Mouse (Mus musculus) right cerebral cortex, adult 18-20 months (tissue): Measurements from ENCODE around the gene Sbno2.

Source experiments
- DNase-seq: peaks from one replicate; pipeline ENCODE4 v3.0.0; 2022; ENCODE audit warnings: mixed read lengths

Sbno2 gene

DNA sequence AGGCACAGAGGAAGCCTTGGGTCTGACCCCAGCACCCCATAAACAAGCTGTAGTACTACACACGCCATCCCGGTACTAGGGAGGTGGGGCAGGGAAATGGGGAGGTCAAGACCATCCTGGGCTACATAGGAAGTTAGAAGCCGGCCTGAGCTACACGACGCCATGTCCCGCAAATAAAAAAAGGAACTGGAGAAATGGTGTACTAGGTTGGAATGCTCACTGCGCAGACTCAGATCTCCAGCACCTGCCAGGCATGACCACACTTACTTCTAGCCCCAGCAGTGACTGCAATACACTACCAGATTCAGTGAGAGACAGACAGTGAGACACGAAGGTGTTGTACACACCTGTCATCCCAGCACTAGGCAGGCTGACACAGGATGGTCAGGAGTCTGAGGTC lies 17.9 kb downstream of the Sbno2 start:
- DNase-seq = no peak

DNA sequence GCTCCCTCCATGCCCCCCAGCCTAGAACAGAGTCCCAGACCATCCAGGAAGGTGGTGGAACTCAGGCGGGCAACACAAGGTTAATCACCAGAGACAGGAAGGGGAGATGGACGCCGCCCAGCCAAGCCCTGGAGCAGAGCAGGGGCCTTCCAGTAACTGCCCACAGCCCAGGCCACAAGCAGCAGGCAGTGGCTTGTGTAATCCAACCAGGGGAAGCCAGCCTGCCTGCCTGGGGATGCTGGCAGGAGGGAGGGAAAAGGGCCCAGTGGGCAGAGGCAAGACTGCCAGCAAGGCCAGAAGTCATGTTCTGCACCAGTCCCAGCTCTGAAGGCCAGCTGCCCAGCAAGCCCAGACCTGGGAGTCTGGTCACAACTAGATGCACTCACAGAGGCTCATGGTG lies 18.5 kb downstream of the Sbno2 start:
- DNase-seq = no peak

DNA sequence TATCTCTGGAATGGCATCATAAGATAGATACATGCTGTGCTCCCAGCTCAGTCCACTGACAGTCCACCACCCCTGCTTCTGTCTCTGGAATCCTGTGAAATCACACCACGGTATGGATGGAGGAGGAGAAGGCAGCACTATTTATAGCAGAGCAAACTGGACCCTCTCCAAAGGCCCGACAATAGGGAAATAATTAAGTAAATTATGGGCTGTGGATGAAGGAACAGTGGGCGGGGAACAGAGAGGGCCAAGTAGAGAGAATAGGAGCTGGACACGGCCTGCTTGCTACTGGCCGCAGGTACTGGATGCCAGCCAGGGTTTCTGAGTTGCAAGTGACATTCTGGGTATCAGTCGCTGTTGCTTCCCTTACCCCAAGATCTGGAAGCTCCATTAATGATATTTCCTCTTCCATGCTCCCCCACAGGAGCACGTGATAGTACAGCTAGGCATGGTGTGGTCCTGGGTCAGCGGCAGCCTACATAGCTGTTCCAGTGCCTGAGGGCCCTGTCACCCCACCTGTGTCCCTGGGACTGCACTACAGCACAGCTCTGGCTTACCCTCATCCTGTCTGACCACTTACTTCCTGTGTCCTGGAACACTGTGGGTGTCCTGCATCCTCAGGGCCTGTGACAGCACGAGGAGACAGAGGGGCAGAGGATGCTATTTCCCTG lies 20.4 kb downstream of the Sbno2 start:
- DNase-seq = peak; percentile 31

- DNase-seq = no peak
Measured at GRCm38 (mm10) chr10:80081075-80081474, 24.3 kb downstream of the Sbno2 start.

- DNase-seq = no peak
Measured at GRCm38 (mm10) chr10:80080396-80081070, 24.8 kb downstream of the Sbno2 start.

DNA sequence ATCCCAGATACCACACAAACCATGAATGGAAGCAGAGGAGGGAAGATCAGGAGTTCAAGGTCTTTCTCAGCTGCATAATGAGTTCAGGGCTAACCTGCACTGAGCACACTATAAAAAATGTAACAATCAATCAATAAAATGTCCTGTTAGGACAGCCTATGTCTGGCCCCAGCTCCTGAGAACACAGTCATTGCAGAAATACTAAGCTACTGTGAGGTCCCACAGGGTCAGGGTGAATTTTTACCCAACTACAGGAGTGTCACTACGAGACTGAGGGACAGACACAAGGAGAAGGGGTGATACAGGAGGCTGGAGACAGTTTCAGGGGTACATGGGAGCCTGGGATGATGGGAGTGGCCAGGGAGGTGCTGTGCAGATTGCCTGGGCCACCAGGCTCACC lies 27.0 kb downstream of the Sbno2 start:
- no peak for DNase-seq

- DNase-seq = no peak
Measured at GRCm38 (mm10) chr10:80077312-80077711, 28.1 kb downstream of the Sbno2 start.

- no peak for DNase-seq
Measured at GRCm38 (mm10) chr10:80076386-80076785, 29.0 kb downstream of the Sbno2 start.

DNA sequence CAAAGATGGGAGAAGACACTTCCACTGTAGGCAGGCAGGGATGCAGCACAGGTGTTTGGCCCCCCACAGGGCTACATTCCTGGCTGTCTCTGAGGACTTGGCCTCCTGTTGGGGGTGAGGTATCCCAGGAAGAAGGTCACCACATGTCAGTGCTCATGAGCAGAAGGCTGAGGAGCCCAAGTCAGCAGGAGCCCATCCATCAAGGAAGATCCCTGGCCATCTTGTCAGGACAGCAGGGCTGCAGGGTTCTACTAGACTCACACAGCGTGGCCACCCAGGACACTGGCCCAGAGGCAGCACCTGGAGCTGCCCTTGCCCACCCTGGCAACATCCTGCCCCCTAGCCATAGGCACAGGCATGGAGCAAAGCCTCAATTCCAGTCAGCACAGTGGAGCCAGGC lies 29.4 kb downstream of the Sbno2 start:
- no peak for DNase-seq

- DNase-seq = peak; percentile 67
Measured at GRCm38 (mm10) chr10:80074813-80075601, 30.4 kb downstream of the Sbno2 start.

GRCm38 (mm10) chr10:80072623-80073489 lies 32.5 kb downstream of the Sbno2 start:
- no peak for DNase-seq

DNA sequence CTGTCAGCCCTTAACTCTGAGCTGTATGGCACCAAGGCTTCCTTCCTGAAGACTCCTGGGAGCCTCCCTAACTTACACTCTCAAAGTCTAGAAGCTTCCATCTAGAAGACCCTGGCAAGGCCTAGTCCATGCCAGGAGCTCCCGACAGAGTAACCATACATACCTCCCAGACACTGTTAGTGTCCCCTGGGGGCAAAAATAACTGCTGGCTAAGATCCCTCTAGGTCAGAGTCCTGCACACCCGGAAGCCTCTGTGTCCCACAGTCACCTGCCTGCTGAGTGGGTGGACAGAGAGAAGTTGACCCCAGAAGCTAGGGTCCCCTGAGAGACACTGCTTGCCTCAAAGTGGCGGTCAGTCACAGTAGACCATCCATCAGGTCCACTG lies 33.9 kb downstream of the Sbno2 start:
- no peak for DNase-seq

DNA sequence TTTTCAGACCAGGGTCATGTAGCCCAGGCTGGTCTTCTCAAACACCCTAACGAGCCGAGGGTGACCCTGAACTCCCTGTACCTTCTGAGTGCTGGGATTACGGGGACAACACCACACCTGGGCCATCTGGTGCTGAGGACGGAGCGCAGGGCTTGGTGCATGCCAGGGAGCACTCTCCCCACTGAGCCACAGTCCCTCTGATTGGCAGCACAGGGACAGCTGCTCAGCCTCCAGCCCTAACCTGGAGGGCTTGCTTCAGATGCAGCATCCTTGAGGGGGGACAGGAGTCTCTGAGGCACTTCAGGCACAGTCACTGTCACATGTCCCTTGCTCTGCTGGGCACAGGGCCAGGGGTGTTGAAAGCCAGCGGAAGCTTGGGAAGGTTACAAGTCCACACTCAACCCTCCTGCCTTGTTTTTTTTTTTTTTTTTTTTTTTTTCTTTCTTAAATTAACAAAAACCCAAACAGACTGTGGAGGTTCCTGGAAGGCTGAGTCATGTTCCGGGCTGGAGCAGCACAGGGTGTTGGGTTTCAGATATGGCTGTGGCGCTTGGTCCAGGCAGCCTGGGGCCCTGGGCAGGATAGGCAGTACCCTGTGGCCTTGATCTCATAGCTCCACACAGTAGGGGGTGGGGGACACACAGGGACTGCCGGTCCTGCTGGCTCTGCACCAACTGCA lies 34.4 kb downstream of the Sbno2 start:
- peak; percentile 79 for DNase-seq

DNA sequence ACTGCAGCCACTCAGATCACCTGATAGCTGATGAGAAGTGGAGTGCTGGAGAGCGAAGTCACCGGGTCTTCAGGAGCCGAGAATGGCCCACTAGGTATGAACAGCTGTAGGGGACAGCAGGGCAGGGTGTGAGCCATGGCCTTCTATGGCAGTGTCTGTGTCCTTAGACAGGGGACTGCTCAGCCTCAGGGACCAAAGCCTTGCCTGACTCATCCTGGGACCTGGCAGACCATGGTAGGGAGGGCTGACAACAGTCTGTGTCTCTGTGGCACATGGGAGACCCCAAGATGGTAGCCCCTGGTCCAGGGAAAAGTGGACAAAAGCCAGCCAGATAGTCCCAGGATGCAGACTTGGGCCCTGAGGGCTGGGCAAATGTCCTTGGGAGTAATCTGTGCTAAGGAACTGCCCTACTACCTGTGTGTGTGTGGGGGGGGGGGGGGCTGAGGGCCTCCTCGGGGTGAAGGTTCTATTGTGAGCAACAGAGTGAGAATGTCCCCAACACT lies 35.4 kb downstream of the Sbno2 start:
- no peak for DNase-seq

GRCm38 (mm10) chr10:80069251-80069650 lies 36.1 kb downstream of the Sbno2 start:
- no peak for DNase-seq

- no peak for DNase-seq
Measured at GRCm38 (mm10) chr10:80063877-80064650, 41.3 kb downstream of the Sbno2 start.

- DNase-seq = peak; percentile 28
Measured at GRCm38 (mm10) chr10:80063104-80063503, 42.3 kb downstream of the Sbno2 start.

DNA sequence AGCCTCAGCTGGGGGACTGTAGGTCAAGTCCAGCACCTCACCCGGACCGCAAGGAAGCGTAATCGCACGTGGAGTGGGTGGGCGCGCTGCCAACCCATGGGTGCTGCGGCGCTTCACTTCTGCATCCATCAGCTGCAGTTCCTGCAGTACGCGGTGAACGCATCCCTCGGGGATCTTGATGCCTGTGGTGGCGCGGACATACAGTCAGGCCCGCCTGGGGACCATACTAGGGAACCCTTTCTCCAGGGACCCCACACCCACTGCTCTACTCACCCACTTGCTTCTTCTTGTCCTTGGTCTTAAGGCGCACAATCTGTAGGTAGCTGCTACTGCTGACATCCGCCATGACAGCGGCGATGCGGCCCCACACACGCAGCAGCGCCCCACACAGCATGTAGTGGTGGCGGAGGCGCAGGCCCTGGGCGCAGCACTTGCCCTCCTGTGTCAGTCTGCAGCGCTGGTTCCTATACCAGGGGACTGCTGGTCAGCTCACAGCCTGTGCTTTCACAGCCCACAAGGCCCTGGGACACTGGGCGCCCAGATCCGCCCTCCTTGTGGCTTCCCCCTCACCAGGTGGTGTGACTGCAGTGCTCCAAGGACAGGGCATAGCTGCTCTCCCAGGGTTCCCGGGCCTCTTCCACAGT lies 47.6 kb downstream of the Sbno2 start:
- peak; percentile 44 for DNase-seq

- DNase-seq = no peak
Measured at GRCm38 (mm10) chr10:80056976-80057682, 48.2 kb downstream of the Sbno2 start.

DNA sequence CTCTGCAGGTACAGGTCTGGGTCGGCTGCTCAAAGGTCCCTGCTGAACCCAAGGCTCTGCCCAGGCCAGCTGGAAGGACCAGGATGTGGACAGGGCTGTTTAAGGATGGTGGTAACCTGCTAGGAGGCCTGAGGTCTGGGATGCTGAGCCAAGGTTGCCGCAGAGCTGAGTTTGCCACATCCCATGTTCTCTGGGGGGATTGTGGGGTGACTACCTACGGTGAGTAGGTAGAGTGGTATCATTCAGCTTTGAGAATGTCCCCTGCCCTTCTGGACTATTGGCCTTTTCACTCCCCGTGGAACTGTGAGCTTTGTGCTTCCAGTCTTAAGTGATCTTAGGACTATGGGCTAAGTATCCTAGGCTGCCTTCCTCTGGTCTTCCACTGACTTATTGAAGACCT lies 48.9 kb downstream of the Sbno2 start:
- no peak for DNase-seq
